Mouse (Mus musculus): ENCODE data around the gene Rsad1.

Rsad1 gene

GRCm38 (mm10) chr11:94548041-94548784, 842 bp downstream of the Rsad1 start:
- DNase-seq (ENCODE audit: low read depth, low spot score): no peak

DNA sequence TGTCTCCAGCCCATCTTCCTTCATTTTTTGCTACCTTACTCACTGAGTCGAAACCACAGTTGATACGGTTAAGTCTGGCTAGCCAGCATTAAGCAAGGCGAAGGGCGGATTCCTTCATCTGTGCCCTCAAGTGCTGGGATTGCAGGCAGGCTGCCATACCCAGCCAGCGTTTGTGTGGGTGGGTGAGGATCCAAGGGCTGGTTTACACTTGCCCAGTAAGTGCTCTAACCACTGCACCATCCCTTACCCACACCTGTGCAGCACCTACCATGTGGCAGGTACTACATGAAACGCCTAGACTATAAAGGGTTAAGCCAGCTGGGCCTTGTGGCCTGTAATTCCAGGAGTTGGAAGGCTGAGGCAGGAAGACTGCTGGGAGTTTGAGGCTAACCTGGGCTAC, 1.8 kb downstream of the Rsad1 start:
- DNase-seq (ENCODE audit: low read depth, low spot score): no peak

DNA sequence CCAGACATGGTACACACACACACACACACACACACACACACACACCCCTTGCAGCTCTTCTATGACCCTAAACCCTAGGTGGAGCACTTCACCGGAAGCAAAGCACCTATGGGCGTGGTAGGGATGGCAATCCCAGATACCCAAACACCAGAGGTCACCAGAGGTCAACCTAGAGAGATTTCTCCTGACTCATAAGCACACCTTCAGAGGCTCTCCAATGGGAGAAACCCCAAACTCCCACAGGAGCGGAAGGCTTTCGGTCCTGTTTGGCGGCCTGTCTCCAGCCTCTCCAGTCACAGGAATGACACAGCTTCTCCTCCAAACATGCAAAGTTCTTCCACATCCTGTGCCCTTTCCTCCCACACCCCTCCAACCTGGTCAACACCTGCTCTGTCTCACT, 2.7 kb downstream of the Rsad1 start:
- DNase-seq (ENCODE audit: low read depth, low spot score): no peak

DNA sequence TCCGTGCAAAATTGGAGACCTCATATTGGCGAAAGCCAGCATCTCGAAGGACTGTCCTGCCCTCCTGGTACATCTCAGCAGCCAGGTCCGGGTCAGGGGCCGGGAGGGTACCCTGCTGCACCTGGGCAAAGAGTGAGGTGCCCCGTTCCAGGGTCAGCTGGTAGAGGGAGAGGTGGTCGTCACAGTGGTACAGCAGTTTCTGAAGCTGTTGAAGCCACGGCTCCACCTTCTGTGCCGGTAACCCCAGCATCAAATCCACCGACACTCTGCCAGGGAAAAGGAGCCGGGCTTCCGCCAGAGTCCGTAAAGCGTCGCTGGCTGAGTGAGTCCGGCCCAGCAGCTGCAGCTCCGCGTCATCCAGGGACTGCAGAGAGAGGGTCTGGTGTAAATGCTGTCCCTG, 4.6 kb downstream of the Rsad1 start:
- DNase-seq (ENCODE audit: low read depth, low spot score): no peak

GRCm38 (mm10) chr11:94543932-94544331, 5.1 kb downstream of the Rsad1 start:
- peak; percentile 34 for DNase-seq (ENCODE audit: low read depth, low spot score)

DNA sequence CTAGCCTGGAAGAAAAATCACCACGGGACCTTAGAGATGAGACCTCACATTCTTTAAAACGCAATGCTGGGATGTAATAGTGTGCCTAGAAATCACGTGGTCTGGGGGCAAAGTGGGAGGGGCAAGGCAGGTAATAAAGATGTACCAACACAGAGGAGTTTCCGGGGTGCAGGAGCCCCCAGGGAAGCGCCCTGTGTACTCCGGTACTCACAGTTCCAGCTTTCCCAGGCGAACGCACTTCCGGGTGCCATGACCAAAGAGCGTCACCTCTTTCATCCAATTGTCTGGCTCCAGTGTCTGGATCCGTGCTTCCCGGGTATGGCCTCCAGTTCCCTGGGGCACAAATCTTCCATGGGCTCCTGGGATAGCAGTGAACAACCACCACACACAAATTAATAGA, 5.7 kb downstream of the Rsad1 start:
- DNase-seq (ENCODE audit: low read depth, low spot score): no peak

DNA sequence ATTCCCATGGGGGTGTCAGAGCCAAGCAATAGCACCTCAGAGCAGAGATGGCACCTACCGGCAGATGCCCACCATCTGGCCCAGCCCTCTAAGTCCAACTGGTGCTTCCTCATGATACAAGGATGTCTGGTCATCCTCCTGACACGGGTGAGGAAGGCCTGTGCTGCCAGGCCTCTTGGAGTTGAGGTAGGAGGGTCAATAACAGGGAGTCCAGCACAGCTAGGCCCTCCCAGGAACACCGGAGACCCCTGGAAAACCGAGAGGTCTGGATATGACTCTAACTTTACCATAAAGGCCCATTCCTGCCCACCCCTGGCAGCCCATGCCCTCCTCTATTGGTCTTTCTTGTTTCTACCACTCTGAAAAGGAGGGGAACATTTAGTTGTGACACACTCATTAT, 6.7 kb downstream of the Rsad1 start:
- no peak for DNase-seq (ENCODE audit: low read depth, low spot score)

DNA sequence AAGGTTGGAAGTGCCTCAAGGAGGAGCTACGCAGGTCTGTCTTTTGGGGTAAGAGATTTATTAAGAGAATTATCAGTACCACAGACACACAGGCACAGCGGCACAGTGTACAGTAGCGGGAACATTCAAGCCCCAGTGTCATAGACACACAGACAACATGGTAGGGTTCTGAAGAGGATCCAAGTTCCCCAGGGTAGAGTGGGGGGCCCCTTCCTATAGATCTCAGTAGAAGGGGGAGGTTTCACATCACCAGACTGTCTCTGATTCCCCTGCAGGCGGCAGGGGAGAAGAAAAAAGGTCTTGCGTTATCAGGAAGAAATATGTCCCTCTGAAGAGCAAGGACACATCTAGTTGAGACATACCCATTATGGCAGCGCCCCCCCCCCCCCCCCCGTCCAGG, 9.3 kb downstream of the Rsad1 start:
- DNase-seq (ENCODE audit: low read depth, low spot score): no peak

DNA sequence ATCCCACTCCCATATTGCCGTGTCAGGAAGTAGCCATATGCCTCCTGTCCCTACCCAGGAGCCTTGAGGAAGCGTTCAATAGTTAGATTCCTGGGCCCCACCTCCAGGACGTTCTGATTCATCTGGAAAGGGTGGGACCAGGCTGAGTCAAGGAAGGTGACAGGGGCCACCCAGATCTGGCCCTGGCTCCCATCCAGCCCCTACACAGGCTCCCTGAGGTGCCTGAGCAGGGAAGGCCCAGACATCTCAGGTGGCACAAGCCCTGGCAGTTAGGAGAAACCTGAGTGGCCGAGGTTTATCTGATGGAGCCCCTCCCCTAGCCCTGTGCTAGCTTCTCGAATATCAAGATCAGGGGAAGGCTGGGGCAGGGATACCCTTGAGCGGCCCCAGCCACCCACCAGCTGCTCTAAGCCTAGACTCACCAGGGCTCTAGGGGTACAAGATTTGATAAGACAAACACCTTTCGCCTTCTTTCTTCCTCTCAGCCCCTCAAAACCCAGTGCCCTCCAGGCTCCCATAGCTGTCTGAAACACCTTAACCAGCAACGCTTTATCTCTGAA, 10.2 kb downstream of the Rsad1 start:
- DNase-seq (ENCODE audit: low read depth, low spot score): no peak

- no peak for DNase-seq (ENCODE audit: low read depth, low spot score)
Observed at GRCm38 (mm10) chr11:94533171-94533570, 15.9 kb downstream of the Rsad1 start.

DNA sequence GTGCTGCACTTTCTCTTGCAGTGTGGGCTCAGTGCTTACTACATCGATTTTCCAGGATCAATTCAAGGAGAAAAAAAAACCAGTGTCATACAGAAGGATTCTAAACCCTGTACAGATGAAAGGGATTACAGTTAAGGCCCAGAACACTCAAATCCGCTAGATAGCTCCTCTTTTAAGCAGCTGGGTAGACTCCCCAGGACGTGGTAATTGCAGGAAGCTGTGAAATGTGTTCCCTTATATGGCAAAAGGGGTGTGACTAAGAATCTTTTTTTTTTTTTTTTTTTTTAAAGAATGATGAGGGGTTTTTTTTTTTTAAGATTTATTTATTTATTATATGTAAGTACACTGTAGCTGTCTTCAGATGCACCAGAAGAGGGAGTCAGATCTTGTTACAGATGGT, 20.2 kb downstream of the Rsad1 start:
- no peak for DNase-seq (ENCODE audit: low read depth, low spot score)

DNA sequence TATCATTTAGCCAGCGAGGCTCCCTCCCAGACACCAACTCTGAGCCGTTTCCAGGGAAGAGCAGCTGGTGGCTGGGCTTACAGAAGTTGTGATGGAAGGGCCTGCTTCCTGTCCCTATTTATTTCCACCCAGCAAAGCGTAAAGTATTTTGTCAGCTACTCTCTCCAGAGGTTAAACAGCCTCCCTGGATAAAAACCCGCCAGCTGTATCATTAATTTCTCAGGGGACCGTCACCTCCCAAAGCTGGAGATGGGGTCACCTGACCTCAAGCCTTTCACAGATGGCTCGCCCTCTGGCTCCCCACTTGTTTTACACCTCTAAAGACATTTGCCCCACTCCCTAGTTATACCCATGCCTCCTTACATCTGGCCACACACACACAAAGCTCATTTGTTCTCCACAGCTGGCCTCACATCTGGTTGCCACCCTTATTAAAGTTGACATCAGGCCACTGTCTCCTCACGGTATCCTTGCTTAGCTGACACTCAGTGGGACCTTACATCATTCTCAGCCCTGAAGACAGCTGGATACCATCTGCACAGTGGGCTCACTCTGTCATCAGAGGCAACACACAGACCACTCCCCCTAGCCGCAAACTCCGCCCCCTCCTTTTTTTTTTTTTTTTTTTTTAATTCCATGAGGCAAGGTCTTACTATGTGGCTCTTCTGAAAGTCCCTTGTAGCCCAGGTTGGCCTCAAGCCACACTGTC, 22.7 kb downstream of the Rsad1 start:
- no peak for DNase-seq (ENCODE audit: low read depth, low spot score)

GRCm38 (mm10) chr11:94521219-94521843, 27.7 kb downstream of the Rsad1 start, which contains the start of gene Mycbpap:
Mycbpap (minus strand) TSS chr11:94521742.
- peak; percentile 31 for DNase-seq (ENCODE audit: low read depth, low spot score)

- no peak for DNase-seq (ENCODE audit: low read depth, low spot score)
Observed at GRCm38 (mm10) chr11:94513452-94513851, 35.6 kb downstream of the Rsad1 start.

- no peak for DNase-seq (ENCODE audit: low read depth, low spot score)
Observed at GRCm38 (mm10) chr11:94508976-94509375, 40.1 kb downstream of the Rsad1 start.

DNA sequence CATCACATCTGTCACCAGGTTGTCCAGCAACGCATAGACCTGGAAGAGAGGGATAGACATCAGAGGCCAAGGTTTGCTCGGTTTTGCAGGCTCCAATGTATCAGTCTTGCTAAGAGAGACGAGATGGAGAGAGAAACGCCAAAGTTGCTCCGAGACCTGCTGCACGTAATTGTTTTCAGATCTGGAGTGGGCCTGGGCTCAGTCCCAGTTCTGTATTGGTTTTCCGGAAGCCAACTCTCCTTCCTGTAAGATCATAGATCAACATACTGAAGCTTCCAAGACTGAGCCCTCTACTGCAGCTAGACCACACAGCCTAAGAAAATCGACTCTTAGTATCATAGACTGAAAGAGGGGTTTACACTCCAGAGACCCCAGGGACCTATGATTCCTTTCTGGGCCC, 47.6 kb downstream of the Rsad1 start:
- DNase-seq (ENCODE audit: low read depth, low spot score): no peak

GRCm38 (mm10) chr11:94500362-94500761, 48.7 kb downstream of the Rsad1 start:
- no peak for DNase-seq (ENCODE audit: low read depth, low spot score)

- no peak for DNase-seq (ENCODE audit: low read depth, low spot score)
Observed at GRCm38 (mm10) chr11:94499661-94500152, 49.3 kb downstream of the Rsad1 start, which contains the start of gene Epn3. Epn3 (minus strand) TSS chr11:94499974.

DNA sequence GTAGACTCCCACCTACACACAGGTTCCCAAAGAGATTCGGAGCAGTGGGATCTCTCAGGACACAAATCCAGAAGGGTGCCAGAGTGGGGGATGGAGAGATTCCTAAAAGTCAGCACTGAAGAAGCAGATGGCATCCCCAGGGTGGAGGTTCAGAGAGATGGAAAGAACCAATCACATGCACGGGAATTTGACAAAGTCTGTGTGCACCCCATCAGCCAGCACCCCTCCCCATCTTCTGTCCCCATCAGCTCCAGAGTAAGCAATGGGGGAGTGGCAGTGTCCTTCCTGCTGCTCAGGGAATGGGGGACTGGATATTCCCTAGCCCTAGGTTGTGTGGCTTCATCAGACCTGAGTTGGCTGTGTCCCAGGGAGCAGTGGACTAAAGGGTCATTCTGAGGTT, 50.0 kb downstream of the Rsad1 start:
- no peak for DNase-seq (ENCODE audit: low read depth, low spot score)

GRCm38 (mm10) chr11:94498093-94498996, 50.7 kb downstream of the Rsad1 start:
- no peak for DNase-seq (ENCODE audit: low read depth, low spot score)

DNA sequence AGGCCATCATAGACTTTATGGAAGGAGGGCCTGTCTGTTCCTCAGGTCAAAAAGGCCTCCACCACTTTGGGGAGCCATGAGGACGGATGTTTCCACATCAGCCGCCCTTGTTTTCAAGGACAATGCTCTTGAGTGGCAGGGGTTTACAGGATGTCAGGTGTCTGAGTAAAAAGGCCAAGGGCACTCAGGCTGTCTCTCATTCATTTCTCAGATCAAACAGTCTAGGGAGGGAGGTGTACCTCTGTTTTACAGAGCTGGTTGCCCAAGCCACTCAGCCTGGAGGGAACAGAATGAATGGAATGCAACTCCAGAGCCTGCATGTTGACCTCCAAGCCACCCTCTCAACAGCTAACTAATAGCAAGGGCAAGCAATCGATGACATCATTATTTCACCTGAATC, 53.6 kb downstream of the Rsad1 start:
- DNase-seq (ENCODE audit: low read depth, low spot score): no peak
